Mouse (Mus musculus): ENCODE measurements around the gene Cdca5. TPM values are rescaled to one million over a fixed set of nuclear protein-coding genes. Genes with fewer than 3 reads are reported as not detected.

Gene Cdca5
- polyA plus RNA-seq, 1 experiment: 0.20 TPM

DNA sequence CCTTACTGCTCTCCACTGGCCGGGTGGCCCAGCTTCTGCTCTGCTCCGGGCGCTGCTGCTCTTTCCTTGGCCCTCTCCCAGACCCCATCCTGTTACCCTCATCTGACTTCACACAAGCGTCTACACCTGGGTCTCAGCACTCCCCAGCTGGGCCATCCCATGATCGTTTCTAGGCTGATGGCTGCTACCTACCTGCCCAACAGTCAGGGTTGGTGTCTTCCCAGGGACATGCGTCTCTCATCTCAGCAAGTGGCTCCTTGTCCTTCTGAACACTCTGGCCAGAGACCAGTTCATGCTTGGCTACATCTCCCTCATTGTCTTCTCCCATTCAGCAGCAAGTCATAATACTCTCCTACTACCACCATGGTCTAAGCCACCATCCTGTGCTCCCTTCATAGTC, 54.9 kb downstream of the Cdca5 start:
- DNase-seq: peak; percentile 61
- TF ChIP-seq POLR2A (IDR thresholded peaks at IDR 0.05; ENCODE audit: borderline replicate concordance, insufficient read depth, low read length) (no peak), CTCF (IDR thresholded peaks at IDR 0.05; ENCODE audit: borderline replicate concordance, insufficient read depth, low read depth, low read length) (no peak)
- 11% methylated on average over 6 of the region's 6 CpGs for WGBS
- peak overlapping the region; percentile 87; the same call in 1 of the 2 replicates for H3K27ac ChIP-seq (ENCODE audit: insufficient read depth, low read length)
- peaks cover 8% of the 10 kb centered on the region for H3K4me1 ChIP-seq (ENCODE audit: control insufficient read depth, insufficient read depth, low read length)
- H3K4me3 ChIP-seq (replicated peaks; ENCODE audit: insufficient read depth, low read depth, low read length): peak overlapping the region; percentile 33
- H3K27me3 ChIP-seq (ENCODE audit: control insufficient read depth, insufficient read depth, low read length): no peaks in the 10 kb centered on the region

- DNase-seq: no peak
- Histone ChIP-seq H3K27me3 (ENCODE audit: control insufficient read depth, insufficient read depth, low read length) (no peaks in the 10 kb centered on the region), H3K4me3 (replicated peaks; ENCODE audit: insufficient read depth, low read depth, low read length) (peak overlapping the region; percentile 89), H3K27ac (ENCODE audit: insufficient read depth, low read length) (peak overlapping the region; percentile 87), H3K4me1 (ENCODE audit: control insufficient read depth, insufficient read depth, low read length) (peaks cover 8% of the 10 kb centered on the region)
- TF ChIP-seq CTCF (IDR thresholded peaks at IDR 0.05; ENCODE audit: borderline replicate concordance, insufficient read depth, low read depth, low read length) (no peak), POLR2A (IDR thresholded peaks at IDR 0.05; ENCODE audit: borderline replicate concordance, insufficient read depth, low read length) (no peak)
- 2% methylated on average over 16 of the region's 16 CpGs for WGBS
Observed at GRCm38 (mm10) chr19:6140374-6140677, 55.5 kb downstream of the Cdca5 start.

DNA sequence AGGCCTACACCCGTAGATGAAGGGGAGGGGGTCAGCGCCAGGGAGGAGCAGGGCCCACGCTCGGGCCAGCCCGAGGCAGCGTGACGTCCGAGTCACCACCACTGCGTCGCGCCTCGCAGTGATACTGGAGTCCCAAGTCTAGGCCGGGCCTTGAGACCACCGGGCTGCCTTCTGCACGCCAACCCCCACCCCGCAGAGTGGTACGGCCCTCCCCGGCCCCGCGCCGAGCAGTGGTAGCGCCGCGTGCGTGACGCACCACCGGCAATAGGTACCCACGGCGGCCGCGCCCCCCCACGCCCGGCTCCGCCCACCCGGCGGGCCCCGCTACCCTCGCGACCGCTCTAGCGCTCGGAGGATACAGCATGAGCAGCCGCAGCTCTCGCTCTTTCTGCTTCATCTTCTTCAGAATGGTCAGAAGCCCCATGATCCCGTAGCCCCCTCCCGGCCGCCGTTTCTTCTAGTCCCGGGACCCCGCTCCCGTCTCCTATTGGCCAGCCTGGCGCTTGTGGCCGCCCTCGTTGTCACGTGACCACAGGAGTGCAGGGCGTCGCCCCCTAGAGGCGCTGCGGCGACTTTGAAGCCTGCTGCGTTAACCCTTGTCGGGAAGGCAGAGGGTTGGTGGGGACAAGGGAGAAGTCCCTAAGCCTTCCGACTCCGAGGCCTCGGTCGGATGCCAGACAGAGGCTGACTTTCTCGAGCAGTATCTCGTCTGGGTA, 56.1 kb downstream of the Cdca5 start, which contains the start of gene Batf2:
TSS of gene Batf2 (plus strand) at position 306 of the 716 bp plus-strand sequence.
- peak within 1 kb of the TSS; percentile 89 for H3K4me3 ChIP-seq (replicated peaks; ENCODE audit: insufficient read depth, low read depth, low read length)
- H3K27me3 ChIP-seq (ENCODE audit: control insufficient read depth, insufficient read depth, low read length): no peaks in the 10 kb centered on the region
- DNase-seq: peak; percentile 93 to 96
- WGBS: under 1% methylated on average over 67 of the region's 68 CpGs
- peak; percentile 78 for TF ChIP-seq POLR2A (IDR thresholded peaks at IDR 0.05; ENCODE audit: borderline replicate concordance, insufficient read depth, low read length)
- TF ChIP-seq CTCF (IDR thresholded peaks at IDR 0.05; ENCODE audit: borderline replicate concordance, insufficient read depth, low read depth, low read length): peak; percentile 63
- peaks cover 8% of the 10 kb centered on the region for H3K4me1 ChIP-seq (ENCODE audit: control insufficient read depth, insufficient read depth, low read length)
- H3K27ac ChIP-seq (ENCODE audit: insufficient read depth, low read length): peak within 1 kb of the TSS; percentile 94

DNA sequence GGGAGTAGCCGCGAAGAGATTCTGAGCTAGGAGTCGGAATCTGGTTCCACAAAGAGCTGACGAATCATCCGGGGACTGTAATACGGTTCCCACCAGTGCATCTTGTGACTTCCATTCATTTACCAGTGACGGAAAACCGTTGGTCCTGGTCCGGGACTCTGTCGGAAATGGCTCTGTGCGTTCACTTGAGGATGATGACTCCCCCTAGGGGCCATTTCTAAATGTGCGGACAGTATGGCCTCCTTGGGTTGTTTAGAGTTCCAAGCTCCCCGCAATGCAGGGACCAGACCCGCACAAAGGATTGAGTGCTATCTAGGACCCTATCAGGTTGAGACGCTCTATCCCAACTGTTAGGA, 56.6 kb downstream of the Cdca5 start, which contains the start of gene Arl2:
TSS of gene Arl2 (minus strand) at position 155 of the 356 bp plus-strand sequence.
- Histone ChIP-seq H3K27me3 (ENCODE audit: control insufficient read depth, insufficient read depth, low read length) (no peaks in the 10 kb centered on the region), H3K27ac (ENCODE audit: insufficient read depth, low read length) (peak within 1 kb of the TSS; percentile 94), H3K4me1 (ENCODE audit: control insufficient read depth, insufficient read depth, low read length) (peaks cover 8% of the 10 kb centered on the region), H3K4me3 (replicated peaks; ENCODE audit: insufficient read depth, low read depth, low read length) (peak within 1 kb of the TSS; percentile 89)
- WGBS: under 1% methylated on average over 15 of the region's 15 CpGs
- peak; percentile 84 to 88 for DNase-seq
- TF ChIP-seq CTCF (IDR thresholded peaks at IDR 0.05; ENCODE audit: borderline replicate concordance, insufficient read depth, low read depth, low read length): peak; percentile 68
- TF ChIP-seq POLR2A (IDR thresholded peaks at IDR 0.05; ENCODE audit: borderline replicate concordance, insufficient read depth, low read length): 0 out of 2 replicates have a peak, but pooled peaks have one; percentile 2

Other genes with a start within 250 kb of the Cdca5 start
- 23.4 and 28.3 TPM in 2 replicates for gene Frmd8, start 209.7 kb upstream of the Cdca5 start, polyA plus RNA-seq (2012; rRNA removed)
- gene Slc25a45, start 207.2 kb upstream of the Cdca5 start, polyA plus RNA-seq (2012; rRNA removed): 4.3 and 5.0 TPM in 2 replicates
- 5.1 and 5.6 TPM in 2 replicates for gene Tigd3, start 190.8 kb upstream of the Cdca5 start, polyA plus RNA-seq (2012; rRNA removed)
- 136 and 141 TPM in 2 replicates for gene Dpf2, start 172.0 kb upstream of the Cdca5 start, polyA plus RNA-seq (2012; rRNA removed)
- gene Cdc42ep2, start 160.2 kb upstream of the Cdca5 start, polyA plus RNA-seq (2012; rRNA removed): 23.8 and 25.2 TPM in 2 replicates
- gene Pola2, start 120.8 kb upstream of the Cdca5 start, polyA plus RNA-seq (2012; rRNA removed): 16.8 and 19.7 TPM in 2 replicates
- gene Slc22a20, start 98.8 kb upstream of the Cdca5 start, polyA plus RNA-seq (2012; rRNA removed): not detected in 2 replicates
- gene Capn1, start 69.1 kb upstream of the Cdca5 start, polyA plus RNA-seq (2012; rRNA removed): 27.0 and 27.3 TPM in 2 replicates
- gene Syvn1, start 38.4 kb upstream of the Cdca5 start, polyA plus RNA-seq (2012; rRNA removed): 34.5 and 34.8 TPM in 2 replicates
- 48.7 and 51.5 TPM in 2 replicates for gene Mrpl49, start 27.2 kb upstream of the Cdca5 start, polyA plus RNA-seq (2012; rRNA removed)
- gene Fau, start 27.1 kb upstream of the Cdca5 start, polyA plus RNA-seq (2012; rRNA removed): 792 and 828 TPM in 2 replicates
- 50.8 and 51.5 TPM in 2 replicates for gene Znhit2, start 23.8 kb upstream of the Cdca5 start, polyA plus RNA-seq (2012; rRNA removed)
- gene Tm7sf2, start 16.6 kb upstream of the Cdca5 start, polyA plus RNA-seq (2012; rRNA removed): 50.8 and 51.6 TPM in 2 replicates
- gene Vps51, start 7.8 kb upstream of the Cdca5 start, polyA plus RNA-seq (2012; rRNA removed): 95.6 and 108 TPM in 2 replicates
- gene Tmem262, start 5.0 kb upstream of the Cdca5 start, polyA plus RNA-seq (2012; rRNA removed): 0.59 TPM in 1 of 2 replicates, not detected in the other
- gene Gm28374, start 2.7 kb upstream of the Cdca5 start, polyA plus RNA-seq (2012; rRNA removed): 0.78 and 1.3 TPM in 2 replicates
- 79.2 and 84.9 TPM in 2 replicates for gene Zfpl1, start within 50 bp of the Cdca5 start, polyA plus RNA-seq (2012; rRNA removed)
- not detected in 2 replicates for gene AC131692.1, start 9.4 kb downstream of the Cdca5 start, polyA plus RNA-seq (2012; rRNA removed)
- 0.05 and 0.24 TPM in 2 replicates for gene Naaladl1, start 20.8 kb downstream of the Cdca5 start, polyA plus RNA-seq (2012; rRNA removed)
- 33.8 and 35.9 TPM in 2 replicates for gene Sac3d1, start 33.7 kb downstream of the Cdca5 start, polyA plus RNA-seq (2012; rRNA removed)
- 66.7 and 67.9 TPM in 2 replicates for gene Snx15, start 43.3 kb downstream of the Cdca5 start, polyA plus RNA-seq (2012; rRNA removed)
- 0.29 and 0.54 TPM in 2 replicates for gene Batf2, start 56.0 kb downstream of the Cdca5 start, polyA plus RNA-seq (2012; rRNA removed)
- gene Arl2, start 56.6 kb downstream of the Cdca5 start, polyA plus RNA-seq (2012; rRNA removed): 174 and 188 TPM in 2 replicates
- gene Majin, start 99.4 kb downstream of the Cdca5 start, polyA plus RNA-seq (2012; rRNA removed): 0.08 TPM in 2 replicates
- gene Gpha2, start 141.4 kb downstream of the Cdca5 start, polyA plus RNA-seq (2012; rRNA removed): 0.21 TPM in 1 of 2 replicates, not detected in the other
- 243 and 258 TPM in 2 replicates for gene Ppp2r5b, start 150.9 kb downstream of the Cdca5 start, polyA plus RNA-seq (2012; rRNA removed)
- gene Atg2a, start 156.7 kb downstream of the Cdca5 start, polyA plus RNA-seq (2012; rRNA removed): 40.8 and 41.1 TPM in 2 replicates
- gene Ehd1, start 191.7 kb downstream of the Cdca5 start, polyA plus RNA-seq (2012; rRNA removed): 168 and 220 TPM in 2 replicates
- 33.1 and 36.5 TPM in 2 replicates for gene Cdc42bpg, start 221.5 kb downstream of the Cdca5 start, polyA plus RNA-seq (2012; rRNA removed)
- gene Men1, start 250.0 kb downstream of the Cdca5 start, polyA plus RNA-seq (2012; rRNA removed): 84.1 and 85.5 TPM in 2 replicates